Mouse (Mus musculus) layer of hippocampus, postnatal 14 days (tissue): ENCODE measurements at regions not wholly inside any gene's neighbourhood (a gene's known extent, or its start where the extent isn't known, plus 50 kb on each side); places are given as distances from the start of the nearest gene placed in this dataset.

Source experiments
- DNase-seq, 2 experiments: peaks; one replicate each; pipeline ENCODE4 v3.0.0; 2021 to 2022; ENCODE audit warnings: low spot score in 2 of 2, mixed read lengths in 1 of 2

DNA sequence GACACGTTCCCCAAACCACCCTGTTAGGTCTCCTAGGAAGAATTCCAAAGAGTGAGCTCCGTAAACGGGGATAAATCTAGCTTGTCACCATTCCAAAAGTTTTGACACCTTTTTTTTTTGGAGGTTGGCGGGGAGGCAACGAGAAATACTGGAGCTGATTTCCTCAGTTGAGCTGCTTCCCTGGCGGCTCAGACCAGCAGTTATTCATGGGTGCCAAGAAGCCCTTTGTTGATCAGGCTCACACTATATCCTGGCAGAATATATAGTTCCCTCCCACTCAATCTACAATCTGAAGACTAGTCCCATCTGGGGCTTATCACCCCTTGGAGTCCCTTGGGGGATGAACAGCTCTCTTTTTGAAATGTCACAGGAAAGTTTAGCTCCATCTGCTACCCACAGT lies 77.5 kb upstream of the Tiam2 start:
- DNase-seq: peak in 1 of 2 experiments; percentile 61

GRCm38 (mm10) chr17:3249320-3249719 lies 77.1 kb upstream of the Tiam2 start:
- no peak for DNase-seq

DNA sequence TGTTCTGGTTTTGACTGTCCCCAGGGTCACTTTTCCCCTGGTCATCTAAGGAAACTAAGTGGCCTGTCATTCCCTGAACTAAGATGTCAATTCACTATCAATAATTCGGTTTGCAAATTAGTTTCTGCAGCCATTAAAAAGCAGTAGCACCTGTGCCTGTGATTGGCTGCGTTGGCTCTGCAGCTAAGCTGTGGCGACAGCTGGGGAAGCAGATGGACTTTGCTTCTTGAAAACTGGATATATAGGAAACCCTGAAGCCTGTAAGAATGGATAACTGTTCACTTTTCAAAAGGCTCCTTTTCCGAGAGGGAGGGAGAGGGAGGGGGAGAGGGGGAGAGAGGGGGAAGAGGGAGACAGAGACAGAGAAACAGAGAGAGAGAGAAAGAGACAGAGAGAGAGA lies 75.2 kb upstream of the Tiam2 start:
- DNase-seq: no peak

DNA sequence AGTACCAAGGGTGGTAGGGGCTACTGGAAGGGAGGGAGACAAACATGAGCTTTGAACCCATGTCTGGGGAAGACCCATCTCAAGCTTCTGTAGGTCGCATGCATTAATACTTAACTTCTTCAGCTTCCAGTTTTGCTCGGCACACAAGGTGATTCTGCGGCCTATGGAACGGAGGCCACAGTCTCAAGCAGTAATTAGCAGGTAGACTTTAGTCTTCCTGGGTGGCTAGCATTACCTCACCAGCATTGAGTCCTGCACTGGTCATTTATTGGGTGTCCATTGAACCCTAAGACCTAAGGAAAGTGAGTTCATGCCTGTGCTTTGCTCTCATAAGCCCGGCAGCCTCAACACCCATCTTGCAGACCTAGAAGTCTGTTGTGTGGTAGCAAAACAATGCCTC lies 74.4 kb upstream of the Tiam2 start:
- DNase-seq: no peak

GRCm38 (mm10) chr17:3253508-3254176 lies 72.7 kb upstream of the Tiam2 start:
- DNase-seq: peak; percentile 54 to 72

GRCm38 (mm10) chr17:3256765-3257164 lies 69.6 kb upstream of the Tiam2 start:
- peak in 1 of 2 experiments; percentile 70 for DNase-seq

DNA sequence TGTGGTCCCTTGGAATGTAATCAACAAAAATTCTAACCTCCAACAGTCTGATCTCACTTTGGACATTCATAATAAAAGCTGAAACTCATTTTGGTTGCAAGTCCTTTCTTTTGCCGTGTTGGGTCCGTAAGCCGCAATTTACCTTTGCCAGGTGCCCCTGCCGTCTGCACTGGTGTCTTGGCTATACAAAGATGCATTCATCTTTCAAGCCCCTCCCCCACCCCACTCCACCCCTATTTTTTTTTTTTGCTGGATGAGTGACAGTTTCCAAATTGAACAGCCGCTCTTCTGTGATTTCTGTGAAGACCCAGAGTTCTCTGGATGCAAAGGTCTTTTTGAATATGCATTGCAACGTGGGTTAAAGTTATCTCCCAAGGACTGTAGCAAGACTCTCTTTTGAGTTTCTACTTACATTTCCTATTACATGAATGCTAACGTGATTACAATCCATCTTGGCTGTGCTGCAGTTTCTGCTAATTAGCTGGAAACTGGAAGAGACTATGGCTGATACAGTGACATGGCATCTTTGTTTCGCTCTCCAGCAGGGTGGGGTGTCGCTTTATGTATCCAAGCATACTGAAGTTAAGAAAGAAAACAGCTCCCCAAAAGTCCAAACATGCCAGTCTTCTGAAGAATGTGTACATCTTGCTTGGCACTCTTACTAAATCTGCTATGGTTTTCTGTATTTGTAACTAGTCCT lies 67.4 kb upstream of the Tiam2 start:
- no peak for DNase-seq

DNA sequence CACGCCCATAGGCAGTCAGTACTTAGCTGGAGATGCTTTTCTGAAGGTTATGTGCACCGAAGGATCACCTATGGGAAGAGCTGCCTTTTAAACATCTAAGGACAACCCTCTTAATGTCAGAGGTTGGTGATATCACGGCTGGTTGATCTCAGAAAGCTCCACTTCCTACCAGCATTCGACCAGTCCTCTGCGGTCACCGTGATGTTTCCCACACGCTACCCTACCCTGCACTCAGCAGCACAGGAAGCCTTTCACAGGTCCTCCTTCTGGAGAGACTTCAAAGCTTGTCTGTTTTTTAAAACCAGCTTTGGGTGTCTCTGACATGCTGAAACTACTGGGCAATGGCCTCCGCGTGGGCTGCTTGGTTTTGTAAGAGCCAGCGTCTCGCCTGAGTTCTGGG lies 65.6 kb upstream of the Tiam2 start:
- no peak for DNase-seq

DNA sequence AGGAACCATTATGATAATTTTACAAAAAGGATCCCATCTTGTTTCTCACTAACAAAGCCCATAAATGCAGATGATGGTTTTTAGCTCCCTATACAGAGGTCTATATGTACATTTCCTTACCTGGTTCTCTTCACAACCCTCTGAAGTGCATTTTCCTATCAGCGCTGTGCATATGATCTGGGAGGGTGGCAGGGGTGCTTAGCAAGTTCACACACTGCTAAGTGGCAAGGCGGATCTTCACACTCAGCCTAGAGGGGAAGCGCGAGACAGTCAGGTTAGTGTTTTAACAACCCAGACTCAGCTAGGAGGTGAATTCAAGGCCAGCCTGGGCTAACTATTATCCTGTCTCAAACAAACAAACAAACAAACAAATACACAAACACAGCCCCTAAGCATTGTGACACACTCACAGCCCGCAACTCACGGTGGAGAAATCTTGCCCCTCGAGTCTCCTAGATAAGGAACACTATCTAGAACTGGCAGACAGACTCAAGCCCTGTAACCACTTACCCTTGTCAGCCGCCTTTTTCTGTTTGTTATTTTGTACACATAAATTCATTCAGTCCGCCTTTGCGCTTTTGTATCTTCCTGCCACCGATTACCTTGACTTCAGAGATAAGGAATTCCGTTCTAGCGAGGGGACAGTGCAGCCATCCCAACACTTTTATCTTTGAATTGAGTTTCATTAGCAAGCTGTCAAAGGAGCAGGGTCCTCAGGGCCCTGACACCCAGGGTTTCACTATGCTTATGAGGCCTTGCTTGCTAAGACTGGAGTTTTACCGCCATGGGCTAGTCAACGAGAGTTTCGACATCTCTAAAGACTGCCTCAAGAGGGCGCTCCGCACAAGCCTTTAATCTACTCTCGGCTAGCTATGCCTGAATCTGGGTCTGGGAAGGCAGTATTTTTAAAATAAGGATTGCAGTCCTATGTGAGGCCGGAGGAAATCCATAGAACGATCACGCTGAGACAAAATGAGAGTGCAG lies 53.0 kb upstream of the Tiam2 start:
- DNase-seq: peak; percentile 84 to 89

- DNase-seq: no peak
Measured at GRCm38 (mm10) chr17:3274449-3275285, 51.7 kb upstream of the Tiam2 start.
